Mouse (Mus musculus) embryonic stem cell, embryonic (primary cell): ENCODE results near the gene Fgfr2.

Source experiments
- CTCF ChIA-PET, 4 experiments: fragments of 300-600 bp in 2 of 4; fragments of 350-600 bp in 2 of 4; sonication (Branson Sonifier 250); formaldehyde crosslinking; loops; one replicate each; lab custom pipeline; 2022; ENCODE audit warnings: inconsistent platforms in 2 of 4; lab: Charles Lee
- POLR2A ChIA-PET, 4 experiments: fragments of 300-600 bp in 2 of 4; fragments of 350-600 bp in 2 of 4; sonication (Branson Sonifier 250); formaldehyde crosslinking; loops; one replicate each; lab custom pipeline; 2022; ENCODE audit warnings: antibody characterized with exemption in 4 of 4, inconsistent platforms in 1 of 4; lab: Charles Lee

The Fgfr2 gene

GRCm38 (mm10) chr7:130215348-130216252, 2907.6 kb downstream of the Fgfr2 start:
- CTCF ChIA-PET, result no interaction called here
- POLR2A ChIA-PET, result interaction anchor here (0.6 to 1.3 kb wide), 11 partner anchors 9 to 77 kb away, joined by 3 to 4 read pairs (median 3); no protein-coding TSS in a partner anchor

DNA sequence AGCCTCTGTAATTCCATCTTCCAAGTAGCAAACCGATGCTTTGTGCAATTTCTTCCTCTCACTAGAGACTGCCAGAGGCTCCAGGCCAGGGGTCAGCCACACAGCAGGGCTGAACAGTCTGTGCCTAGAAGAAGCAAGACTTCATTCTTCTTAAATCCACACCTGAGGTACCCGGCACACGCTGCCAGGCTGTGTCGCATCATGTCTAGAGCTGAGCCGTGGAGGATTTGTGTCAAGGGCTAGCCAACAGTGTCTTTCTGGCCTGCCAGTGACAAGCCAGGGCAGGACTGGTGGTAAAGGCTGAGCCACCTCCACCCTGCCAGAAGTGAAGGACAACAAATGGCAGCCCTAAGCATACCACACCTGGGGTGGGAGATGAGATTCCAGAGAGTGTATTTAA, 2910.0 kb downstream of the Fgfr2 start:
- ChIA-PET CTCF (no interaction called here), POLR2A (no interaction called here)

GRCm38 (mm10) chr7:130211411-130211810, 2911.7 kb downstream of the Fgfr2 start:
- ChIA-PET POLR2A (interaction anchor here in 1 of 4 experiments (0.6 kb wide), 1 partner anchor 873 kb away, joined by 3 read pairs; no protein-coding TSS in a partner anchor), CTCF (no interaction called here)

- ChIA-PET POLR2A (interaction anchor here in 1 of 4 experiments (0.6 to 1.2 kb wide), 2 partner anchors 21 to 33 kb away, joined by 3 to 4 read pairs; no protein-coding TSS in a partner anchor), CTCF (no interaction called here)
Measured at GRCm38 (mm10) chr7:130208601-130209000, 2914.5 kb downstream of the Fgfr2 start.

GRCm38 (mm10) chr7:130206181-130206582, 2917.0 kb downstream of the Fgfr2 start:
- ChIA-PET CTCF (interaction anchor here in 2 of 4 experiments (0.6 kb wide), 3 partner anchors 29 to 872 kb away, joined by 3 to 6 read pairs (median 4); no protein-coding TSS in a partner anchor), POLR2A (interaction anchor here (0.6 to 2.0 kb wide), 7 partner anchors 10 to 745 kb away, joined by 3 to 6 read pairs (median 3); no protein-coding TSS in a partner anchor)

GRCm38 (mm10) chr7:130205140-130205539, 2918.0 kb downstream of the Fgfr2 start:
- CTCF ChIA-PET, result no interaction called here

GRCm38 (mm10) chr7:130201020-130201419, 2922.1 kb downstream of the Fgfr2 start:
- ChIA-PET CTCF (interaction anchor here in 1 of 4 experiments (0.8 kb wide), 1 partner anchor 588 kb away, joined by 8 read pairs; no protein-coding TSS in a partner anchor), POLR2A (interaction anchor here in 1 of 4 experiments (0.7 kb wide), 1 partner anchor 1784 kb away, joined by 3 read pairs; no protein-coding TSS in a partner anchor)

More at GRCm38 (mm10) chr7:130205140-130205539, 2918.0 kb downstream of the Fgfr2 start:
- POLR2A ChIA-PET, result no interaction called here

DNA sequence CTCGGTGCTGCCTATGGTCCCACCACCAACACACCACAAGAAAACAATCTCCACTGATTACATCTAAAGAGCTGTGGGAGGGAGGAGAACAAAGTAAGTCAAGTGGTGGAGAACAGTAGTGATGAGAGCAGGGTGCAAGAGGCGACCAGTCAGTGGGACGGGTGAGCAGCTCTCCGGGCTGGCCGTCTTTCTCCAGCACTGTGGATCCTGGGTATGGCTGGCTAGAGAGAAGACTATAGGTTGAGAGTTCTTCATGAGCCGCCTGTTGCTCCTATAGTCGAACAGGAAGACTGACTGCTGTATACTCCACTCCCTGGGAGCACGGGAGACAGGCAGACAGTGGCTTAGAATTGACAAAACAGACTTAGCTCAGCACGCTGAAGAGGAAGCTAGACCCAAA, 2923.2 kb downstream of the Fgfr2 start:
- CTCF ChIA-PET, result interaction anchor here in 2 of 4 experiments (0.6 to 0.7 kb wide), 2 partner anchors 73 to 141 kb away, joined by 3 to 4 read pairs; no protein-coding TSS in a partner anchor
- POLR2A ChIA-PET, result interaction anchor here in 1 of 4 experiments (0.6 kb wide), 1 partner anchor 995 kb away, joined by 3 read pairs; no protein-coding TSS in a partner anchor

- POLR2A ChIA-PET, result no interaction called here
- CTCF ChIA-PET, result no interaction called here
Measured at GRCm38 (mm10) chr7:130199317-130199716, 2923.8 kb downstream of the Fgfr2 start.

DNA sequence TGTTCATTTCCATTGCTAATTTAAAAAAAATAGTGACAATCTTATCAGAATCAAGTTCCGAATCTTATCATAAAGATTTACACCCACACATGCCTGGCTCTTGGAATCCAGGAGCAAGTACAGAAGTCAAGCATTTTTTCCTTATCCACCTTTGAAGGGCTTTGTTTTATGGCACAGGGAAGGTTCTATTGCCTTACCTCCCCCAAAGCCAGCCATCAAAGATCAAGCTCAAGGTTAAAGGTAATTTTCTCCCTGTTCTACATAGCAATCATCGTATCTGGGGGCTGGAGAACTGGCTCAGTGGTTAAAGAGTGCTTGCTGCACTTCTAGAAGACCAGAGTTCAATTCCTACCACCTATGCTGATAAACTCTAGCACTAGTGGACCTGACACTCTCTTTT, 2928.1 kb downstream of the Fgfr2 start:
- POLR2A ChIA-PET, result no interaction called here

GRCm38 (mm10) chr7:130190329-130190975, 2932.7 kb downstream of the Fgfr2 start:
- ChIA-PET POLR2A (interaction anchor here in 2 of 4 experiments (0.6 to 1.5 kb wide), 3 partner anchors 17 to 142 kb away, joined by 3 to 6 read pairs (median 3); no protein-coding TSS in a partner anchor), CTCF (interaction anchor here in 3 of 4 experiments (0.6 to 0.9 kb wide), 3 partner anchors 11 to 266 kb away, joined by 3 to 10 read pairs (median 4); no protein-coding TSS in a partner anchor)

More for the DNA sequence above, 2928.1 kb downstream of the Fgfr2 start:
- CTCF ChIA-PET, result no interaction called here

DNA sequence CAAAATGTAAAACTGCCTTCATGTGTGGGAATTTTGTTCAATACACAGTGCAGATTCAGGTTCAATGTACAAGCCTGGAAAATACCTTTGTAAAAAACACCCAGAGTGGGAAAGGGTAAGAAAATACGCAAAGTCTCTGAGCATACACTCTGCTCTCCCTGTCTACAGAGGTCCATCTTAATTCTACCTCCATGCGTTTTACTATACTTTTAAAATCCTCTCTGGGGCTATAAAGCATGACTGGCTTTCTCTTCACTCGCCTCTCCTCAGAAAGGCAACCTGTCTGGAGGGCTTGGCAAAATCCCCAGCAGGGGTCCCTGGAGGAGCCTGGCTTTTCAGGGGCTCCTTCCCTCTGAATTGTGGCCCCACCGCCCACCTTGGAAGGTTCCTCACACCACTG, 2933.2 kb downstream of the Fgfr2 start:
- POLR2A ChIA-PET, result interaction anchor here in 1 of 4 experiments (1.1 kb wide), 1 partner anchor 142 kb away, joined by 3 read pairs; no protein-coding TSS in a partner anchor
- CTCF ChIA-PET, result no interaction called here

DNA sequence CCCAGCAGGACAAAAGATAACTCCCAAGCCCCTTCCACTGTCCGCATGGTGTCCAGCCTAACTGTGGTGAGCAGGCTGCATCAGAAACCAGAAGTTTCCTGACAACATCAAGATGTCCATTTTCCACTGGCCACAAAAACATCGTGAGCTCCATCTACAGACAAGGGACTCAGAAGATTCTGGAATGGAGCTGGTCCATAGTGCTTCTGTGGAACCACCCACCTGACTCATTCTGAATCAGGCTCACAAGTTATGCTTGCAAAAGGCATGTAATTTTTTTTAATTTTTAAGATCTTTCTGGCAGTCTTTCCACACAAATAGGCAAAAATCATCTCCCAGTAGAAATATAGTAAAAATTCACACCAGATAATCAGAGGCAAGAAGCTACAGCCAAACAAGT, 2935.0 kb downstream of the Fgfr2 start:
- POLR2A ChIA-PET, result no interaction called here
- CTCF ChIA-PET, result no interaction called here

DNA sequence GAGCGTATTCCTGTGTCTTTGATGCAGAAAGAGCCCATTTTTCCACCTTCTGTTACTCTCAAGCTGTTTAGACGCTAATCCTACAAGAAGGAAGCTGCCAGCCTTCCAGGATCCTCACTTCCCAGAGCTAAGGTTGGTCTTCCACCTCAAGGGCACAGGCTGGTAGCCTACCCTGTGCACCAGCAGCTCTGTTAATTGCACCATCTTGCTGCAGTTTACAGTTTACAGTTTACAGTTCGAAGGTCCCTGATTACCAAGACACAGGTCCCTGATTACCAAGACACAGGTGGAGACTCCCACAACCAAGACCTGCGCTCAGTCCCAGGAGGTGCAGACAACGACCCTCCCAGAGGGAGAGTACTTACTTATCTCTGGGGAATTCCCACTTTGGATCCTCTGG, 2938.3 kb downstream of the Fgfr2 start:
- POLR2A ChIA-PET, result interaction anchor here in 1 of 4 experiments (0.7 kb wide), 1 partner anchor 777 kb away, joined by 3 read pairs; no protein-coding TSS in a partner anchor

GRCm38 (mm10) chr7:130183960-130184359, 2939.2 kb downstream of the Fgfr2 start:
- ChIA-PET POLR2A (interaction anchor here in 1 of 4 experiments (0.6 kb wide), 1 partner anchor 305 kb away, joined by 4 read pairs; no protein-coding TSS in a partner anchor), CTCF (interaction anchor here in 2 of 4 experiments (0.6 kb wide), 2 partner anchors 10 to 1593 kb away, joined by 4 to 6 read pairs; no protein-coding TSS in a partner anchor)

More for the DNA sequence above, 2938.3 kb downstream of the Fgfr2 start:
- CTCF ChIA-PET, result no interaction called here

DNA sequence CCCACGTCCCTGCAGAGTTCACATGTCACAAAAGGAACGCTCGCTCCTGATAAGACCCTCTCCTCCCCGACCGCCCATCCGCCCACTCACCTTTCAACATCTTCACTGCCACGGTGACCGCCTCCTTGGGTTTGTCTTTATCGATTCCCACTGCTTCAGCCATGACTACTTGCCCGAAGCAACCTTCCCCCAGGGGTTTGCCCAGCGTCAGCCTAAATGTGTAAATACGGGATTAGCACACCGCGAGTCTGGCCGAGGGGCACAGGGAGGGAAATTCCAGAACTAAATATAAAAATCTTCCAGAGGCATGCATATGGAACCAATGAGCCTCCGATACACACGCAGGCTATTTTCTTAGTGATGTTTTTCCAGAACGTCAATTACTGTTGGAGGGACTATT, 2940.6 kb downstream of the Fgfr2 start:
- POLR2A ChIA-PET, result no interaction called here

GRCm38 (mm10) chr7:130178991-130179390, 2944.2 kb downstream of the Fgfr2 start:
- ChIA-PET POLR2A (interaction anchor here in 1 of 4 experiments (0.7 kb wide), 2 partner anchors 36 to 348 kb away, joined by 3 to 4 read pairs; no protein-coding TSS in a partner anchor), CTCF (interaction anchor here in 2 of 4 experiments (0.9 to 1.0 kb wide), 2 partner anchors 9 to 12 kb away, joined by 3 to 4 read pairs; no protein-coding TSS in a partner anchor)

More for the DNA sequence above, 2940.6 kb downstream of the Fgfr2 start:
- CTCF ChIA-PET, result no interaction called here

DNA sequence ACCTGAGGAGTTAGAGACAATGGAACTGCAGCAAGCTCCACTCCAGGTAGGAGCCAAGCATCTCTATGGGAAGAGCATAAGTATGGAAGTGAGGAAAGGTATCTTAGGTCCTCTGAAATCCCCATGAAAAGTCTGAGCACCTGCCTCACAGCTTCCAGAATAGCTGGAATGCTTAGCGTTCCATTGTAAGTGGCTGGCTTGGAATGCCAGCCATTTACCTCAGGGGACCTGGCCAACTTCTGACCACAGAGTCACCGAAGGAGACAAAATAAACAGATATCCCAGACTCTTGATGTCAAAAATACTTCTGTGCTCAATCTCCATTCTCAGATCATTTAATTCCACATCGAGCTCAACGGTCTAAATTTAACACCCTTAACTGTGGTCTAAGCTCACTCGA, 2946.1 kb downstream of the Fgfr2 start:
- CTCF ChIA-PET, result no interaction called here
- POLR2A ChIA-PET, result interaction anchor here in 2 of 4 experiments (0.6 to 0.8 kb wide), 3 partner anchors 16 to 205 kb away, joined by 3 to 6 read pairs (median 4); no protein-coding TSS in a partner anchor
